Mouse (Mus musculus) regulatory T cell (primary cell): ENCODE data around the gene Esp3.
"Not testable (repeated sequence)": the region's sequence is repeated elsewhere in the genome, so short reads cannot be mapped to it uniquely, and the experiment has no call there.

Experiments used
- in situ Hi-C: fragments of 300-600 bp; cut with MboI, MseI; formaldehyde crosslinking; loops from one replicate; pipeline ENCODE4 v1.15.1; 2025; ENCODE audit warnings: high pct_unique_total_duplicates

Gene Esp3

DNA sequence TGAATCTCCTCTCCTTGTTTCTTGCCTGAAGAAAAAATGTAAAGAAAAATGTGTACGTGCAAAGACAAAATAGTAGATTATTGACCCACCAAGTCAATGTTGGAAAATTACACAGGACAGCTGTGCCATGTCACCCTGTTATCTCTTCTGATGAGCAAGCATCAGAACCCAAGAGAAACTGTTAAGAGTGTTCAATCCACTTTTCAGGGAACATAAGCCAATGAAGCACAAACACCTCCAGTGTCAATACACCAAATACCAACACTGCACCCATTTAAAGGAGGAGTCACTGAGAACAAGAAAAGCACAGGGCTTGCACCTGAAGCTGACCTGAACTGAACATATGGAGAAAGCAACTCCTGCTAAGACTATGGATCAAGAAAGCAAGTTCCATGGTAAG, at the start of gene Esp3:
Gene Esp3 (plus strand): TSS at position 301 of the 400 bp plus-strand sequence.
- in situ Hi-C loops: not testable (repeated sequence)

DNA sequence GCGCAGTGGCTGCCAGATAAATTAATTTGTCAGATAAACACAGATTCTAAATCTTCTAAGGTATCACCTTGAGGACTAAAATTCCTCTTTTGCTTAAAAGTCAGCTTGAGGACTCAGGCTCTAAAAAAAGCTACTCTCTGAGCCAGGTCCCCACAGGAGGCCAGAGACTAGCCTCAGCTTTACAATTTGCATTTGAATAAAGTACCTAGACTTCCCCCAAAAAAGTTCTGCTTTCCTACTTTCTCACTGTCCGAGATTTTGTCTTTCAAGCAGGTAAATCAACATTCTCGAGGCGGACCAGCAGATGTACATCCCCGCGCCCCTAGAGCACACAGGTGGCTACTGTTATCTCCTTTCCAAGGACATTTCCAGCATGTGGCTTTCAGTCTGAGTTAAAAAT, 48.0 kb upstream of the Esp3 start:
- in situ Hi-C loops: not testable (repeated sequence)

DNA sequence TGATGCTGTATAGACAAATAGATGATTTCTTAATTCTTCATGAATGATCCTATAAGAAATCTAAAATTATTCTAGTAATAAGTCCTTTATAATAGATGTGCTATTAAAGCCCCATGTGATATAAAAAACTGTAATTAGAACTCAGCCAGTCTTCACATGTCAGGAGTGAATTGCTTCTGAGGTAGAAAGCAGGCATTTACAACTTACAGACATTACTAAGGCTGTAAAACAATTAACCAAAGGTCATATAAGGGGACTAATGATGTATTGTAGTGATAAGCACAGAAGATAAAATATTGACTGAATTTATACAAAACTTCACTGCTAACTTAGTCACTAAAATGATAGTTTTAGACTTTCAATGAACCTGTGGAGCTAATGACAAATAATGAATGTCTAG, 40.6 kb upstream of the Esp3 start:
- in situ Hi-C loops: no loop called here

DNA sequence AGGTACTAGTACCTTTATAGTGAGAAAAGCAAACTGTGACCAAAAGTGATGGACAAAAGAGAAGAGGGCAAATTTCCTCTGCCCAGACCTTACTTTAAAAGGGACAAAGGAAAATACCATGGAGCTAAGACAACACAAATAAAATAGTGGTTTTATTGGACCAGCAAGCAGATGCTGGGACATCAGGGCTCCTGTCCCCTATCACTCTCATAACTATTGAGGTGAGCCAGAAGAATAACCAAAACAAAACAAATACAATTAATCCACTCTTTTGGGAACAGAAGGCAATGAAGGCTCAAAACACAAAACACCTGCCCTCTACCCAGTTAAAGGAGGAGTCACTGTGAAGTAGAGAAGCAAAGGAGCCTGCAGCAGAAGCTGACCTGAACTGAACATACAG, 33.6 kb upstream of the Esp3 start, which contains the start of gene Esp4:
Gene Esp4 (plus strand): TSS at position 301 of the 400 bp plus-strand sequence.
- in situ Hi-C loops: no loop called here

DNA sequence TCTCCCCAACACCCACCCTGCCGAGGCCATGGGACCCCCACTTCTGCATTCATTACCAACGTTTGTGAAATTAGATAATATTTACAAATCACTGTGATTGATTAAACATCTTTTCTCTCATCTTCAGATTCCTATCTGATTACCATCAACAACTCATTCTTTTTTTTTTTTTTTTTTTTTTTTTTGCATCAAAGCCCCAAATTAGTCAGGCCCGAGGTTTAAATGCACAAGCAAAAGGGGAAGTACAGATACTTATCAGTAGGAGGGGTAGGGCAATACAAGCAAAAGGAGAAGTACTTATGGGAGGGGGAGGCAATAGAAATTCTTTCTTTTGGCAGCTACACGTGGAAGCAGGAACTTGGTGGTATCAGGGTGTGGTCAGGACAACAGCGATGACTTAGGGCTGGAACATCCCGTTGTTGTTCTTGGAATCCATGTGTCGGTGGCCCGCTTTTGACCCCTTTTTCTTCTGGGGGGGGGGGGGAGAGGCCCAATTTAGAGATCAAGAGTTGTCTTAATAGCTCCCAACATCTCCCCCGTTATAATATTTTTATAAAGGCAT, 30.3 kb downstream of the Esp3 start:
- in situ Hi-C loops: not testable (repeated sequence)

DNA sequence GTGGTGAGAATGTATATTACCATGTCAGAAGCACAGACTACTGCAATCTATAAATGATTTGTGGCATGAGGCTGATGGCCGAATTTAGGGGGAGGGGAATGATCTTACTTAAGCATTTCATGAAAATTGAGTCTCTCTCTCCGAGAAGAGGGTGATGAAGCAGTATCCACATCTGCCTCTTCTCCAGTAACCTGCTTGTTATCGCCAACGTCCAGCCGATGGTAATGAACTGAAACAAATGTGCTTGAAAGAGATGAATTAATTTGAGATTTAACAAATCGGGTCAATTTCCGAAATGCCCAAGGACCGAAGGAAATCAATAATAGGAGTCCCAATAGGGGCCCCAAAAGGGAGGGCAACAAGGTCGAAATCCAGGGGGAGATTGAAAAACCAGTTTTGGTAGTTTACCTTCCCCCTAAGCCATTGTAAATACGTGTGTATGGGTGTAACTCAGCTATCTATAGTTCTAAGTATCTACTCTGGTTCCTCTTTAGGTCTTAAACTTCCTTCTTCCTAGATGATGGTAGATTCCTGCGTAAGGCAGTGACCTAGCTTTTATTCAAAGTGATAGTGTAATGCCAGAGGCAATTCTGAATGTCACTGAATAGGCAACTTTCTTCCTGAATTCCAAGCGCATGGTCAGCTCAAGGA, 31.4 kb downstream of the Esp3 start:
- in situ Hi-C loops: not testable (repeated sequence)
